Mouse (Mus musculus): Measurements from ENCODE around the gene Prom2.

DNA sequence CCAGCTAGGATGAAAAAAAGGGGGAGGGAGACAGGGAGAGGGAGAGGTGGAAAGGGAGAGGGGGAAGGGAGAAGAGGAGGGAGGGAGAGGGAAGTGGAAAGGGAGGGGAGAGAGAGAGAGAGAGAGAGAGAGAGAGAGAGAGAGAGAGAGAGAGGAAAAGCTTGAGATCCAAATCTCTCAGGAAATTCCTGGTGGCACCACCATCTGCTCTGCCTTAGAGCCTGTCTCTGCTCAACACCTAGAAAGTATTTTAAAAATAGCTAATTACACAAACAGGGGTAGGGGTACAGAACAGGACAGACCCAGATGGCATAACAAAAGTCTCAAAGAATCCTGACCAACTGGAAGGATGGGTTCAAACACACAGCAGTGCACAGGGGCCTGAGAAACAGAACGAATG, 9.2 kb upstream of the Prom2 start:
- TF ChIP-seq POLR2A (IDR thresholded peaks at IDR 0.05; ENCODE audit: borderline replicate concordance, extremely low read depth, insufficient read depth, insufficient read length, poor library complexity, severe bottlenecking) (no peak), CTCF (IDR thresholded peaks at IDR 0.05; ENCODE audit: borderline replicate concordance, extremely low read depth, insufficient read depth, insufficient read length) (no peak)
